Mouse (Mus musculus) liver, postnatal 0 days (tissue): ENCODE measurements around the gene Hoxa7. TPM values are rescaled to one million over a fixed set of nuclear protein-coding genes. Genes with fewer than 3 reads are reported as not detected.

Source experiments
- ATAC-seq: fragments of 200-750 bp; cut with Nextera tagmentation; 2 replicates; pipeline ENCODE4 v1.8.0; 2017; ENCODE audit warnings: mild to moderate bottlenecking, moderate library complexity
- DNase-seq: peaks from one replicate; pipeline ENCODE4 v3.0.0-alpha.2; 2016
- H3K27ac ChIP-seq: fragments of 300-500 bp; sonication (generic); 2 replicates; pipeline ENCODE4 v1.5.1; 2014; ENCODE audit warnings: antibody characterized with exemption, moderate library complexity, mild to moderate bottlenecking, low read depth
- H3K27me3 ChIP-seq: fragments of 300-500 bp; sonication (generic); 2 replicates; pipeline ENCODE4 v1.6.1; 2014; ENCODE audit warnings: low read length, control low read depth, mixed read lengths; ENCODE audit not compliant: insufficient read depth
- H3K36me3 ChIP-seq: fragments of 300-500 bp; sonication (generic); replicated peaks from 2 replicates; pipeline ENCODE4 v1.6.1; 2014; ENCODE audit warnings: mild to moderate bottlenecking, control low read depth, low read length, moderate library complexity, mixed read lengths; ENCODE audit not compliant: insufficient read depth
- H3K4me1 ChIP-seq: fragments of 300-500 bp; sonication (generic); 2 replicates; pipeline ENCODE4 v1.6.1; 2014; ENCODE audit warnings: antibody characterized with exemption, mild to moderate bottlenecking, control low read depth; ENCODE audit not compliant: insufficient read depth
- H3K4me2 ChIP-seq: fragments of 300-500 bp; sonication (generic); 2 replicates; pipeline ENCODE4 v1.6.1; 2014; ENCODE audit warnings: low read depth, mild to moderate bottlenecking, low read length, moderate library complexity, mixed read lengths
- H3K4me3 ChIP-seq: fragments of 300-500 bp; sonication (generic); 2 replicates; pipeline ENCODE4 v1.5.1; 2014; ENCODE audit warnings: low read depth, low read length
- H3K9ac ChIP-seq: fragments of 300-500 bp; sonication (generic); replicated peaks from 2 replicates; pipeline ENCODE4 v1.6.1; 2014; ENCODE audit warnings: mild to moderate bottlenecking, moderate library complexity
- H3K9me3 ChIP-seq: fragments of 300-500 bp; sonication (generic); 2 replicates; pipeline ENCODE4 v1.6.1; 2016; ENCODE audit warnings: mild to moderate bottlenecking, control low read depth, low read length, mixed read lengths
- CTCF ChIP-seq: sonication (generic); IDR thresholded peaks from 2 replicates; pipeline ENCODE4 v1.5.1; 2016; ENCODE audit warnings: antibody characterized with exemption, low read depth
- EP300 ChIP-seq: IDR thresholded peaks from 2 replicates; pipeline ENCODE4 v1.6.1; 2016; ENCODE audit warnings: antibody characterized with exemption, low read depth, mild to moderate bottlenecking
- WGBS: fragments of 180-500 bp; shearing (Covaris S2); extraction: QIAGEN DNeasy Blood & Tissue Kit; methylation state at CpG from one replicate; pipeline ENCODE4 v1.1.7; 2014; ENCODE audit not compliant: insufficient replicate concordance; 5-methylcytosine and 5-hydroxymethylcytosine counted together
- polyA plus RNA-seq: library from polyadenylated mRNA; unstranded; fragments of >200 nt; fragmentation: Nextera tagmentation; extraction: Ambion mirVana; gene quantifications from 2 replicates; pipeline ENCODE4 v1.2.1, GENCODE M21; 2015

Gene Hoxa7
- polyA plus RNA-seq, 1 experiment from 2014 or later, result 0.39 TPM

GRCm38 (mm10) chr6:52216691-52217458, 4.8 kb downstream of the Hoxa7 start:
- no peak overlapping the region for H3K27ac ChIP-seq
- no peaks in the 10 kb centered on the region for H3K36me3 ChIP-seq
- H3K9me3 ChIP-seq, result no peaks in the 10 kb centered on the region
- peak overlapping the region; percentile 43 for H3K4me2 ChIP-seq
- WGBS, result 1% methylated on average over 58 of the region's 60 CpGs
- H3K9ac ChIP-seq, result no peak overlapping the region
- TF ChIP-seq EP300 (no peak), CTCF (no peak)
- peaks cover 100% of the 10 kb centered on the region for H3K27me3 ChIP-seq
- H3K4me1 ChIP-seq, result peaks cover 13% of the 10 kb centered on the region
- DNase-seq, result no peak
- H3K4me3 ChIP-seq, result peak overlapping the region; percentile 28
- ATAC-seq, result no peak

- Histone ChIP-seq H3K4me1 (peaks cover 7% of the 10 kb centered on the region), H3K4me3 (no peak overlapping the region), H3K4me2 (no peak overlapping the region), H3K36me3 (no peaks in the 10 kb centered on the region), H3K27me3 (peaks cover 100% of the 10 kb centered on the region), H3K27ac (no peak overlapping the region), H3K9me3 (no peaks in the 10 kb centered on the region), H3K9ac (no peak overlapping the region)
- ATAC-seq, result no peak
- no peak for DNase-seq
- 6% methylated on average over 30 of the region's 30 CpGs for WGBS
- TF ChIP-seq EP300 (no peak), CTCF (no peak)
Measured at GRCm38 (mm10) chr6:52215771-52216535, 5.7 kb downstream of the Hoxa7 start.

GRCm38 (mm10) chr6:52215070-52215469, 6.6 kb downstream of the Hoxa7 start:
- Histone ChIP-seq H3K36me3 (no peaks in the 10 kb centered on the region), H3K4me1 (peaks cover 7% of the 10 kb centered on the region), H3K4me3 (no peak overlapping the region), H3K27ac (no peak overlapping the region), H3K4me2 (no peak overlapping the region), H3K27me3 (peaks cover 98% of the 10 kb centered on the region), H3K9ac (no peak overlapping the region), H3K9me3 (no peaks in the 10 kb centered on the region)
- no peak for TF ChIP-seq EP300
- no peak for TF ChIP-seq CTCF
- WGBS, result 46% methylated on average over 3 of the region's 3 CpGs
- no peak for ATAC-seq
- DNase-seq, result no peak

GRCm38 (mm10) chr6:52214271-52214670, 7.4 kb downstream of the Hoxa7 start:
- H3K9me3 ChIP-seq, result no peaks in the 10 kb centered on the region
- H3K27ac ChIP-seq, result no peak overlapping the region
- ATAC-seq, result no peak
- H3K4me1 ChIP-seq, result peaks cover 7% of the 10 kb centered on the region
- WGBS, result 33% methylated on average over 5 of the region's 5 CpGs
- no peaks in the 10 kb centered on the region for H3K36me3 ChIP-seq
- H3K9ac ChIP-seq, result no peak overlapping the region
- no peak for DNase-seq
- peaks cover 98% of the 10 kb centered on the region for H3K27me3 ChIP-seq
- H3K4me2 ChIP-seq, result no peak overlapping the region
- TF ChIP-seq CTCF, result no peak
- TF ChIP-seq EP300, result no peak
- no peak overlapping the region for H3K4me3 ChIP-seq

GRCm38 (mm10) chr6:52213119-52213986, 8.3 kb downstream of the Hoxa7 start, which contains the start of the genes Hoxa3 and Gm28308:
TSS of gene Hoxa3 (minus strand) at chr6:52213336.
TSS of gene Gm28308 (minus strand) at chr6:52213339.
- peak within 1 kb of the TSS; percentile 49 for H3K4me2 ChIP-seq
- no peak for ATAC-seq
- no peaks in the 10 kb centered on the region for H3K9me3 ChIP-seq
- WGBS, result 4% methylated on average over 38 of the region's 38 CpGs
- DNase-seq, result no peak
- peak within 1 kb of the TSS; percentile 35 for H3K4me3 ChIP-seq
- H3K27me3 ChIP-seq, result peaks cover 98% of the 10 kb centered on the region
- H3K36me3 ChIP-seq, result no peaks in the 10 kb centered on the region
- H3K4me1 ChIP-seq, result peaks cover 8% of the 10 kb centered on the region
- no peak within 1 kb of the TSS for H3K27ac ChIP-seq
- TF ChIP-seq CTCF (no peak), EP300 (no peak)
- H3K9ac ChIP-seq, result no peak within 1 kb of the TSS
